Mouse (Mus musculus) c-Kit-positive CD71-positive TER-119-negative erythroid progenitor cells, embryonic 14.5 days (primary cell): ENCODE results near the gene Cytip.

ENCODE experiments used
- DNase-seq: peaks from one replicate; pipeline ENCODE4 v3.0.0-alpha.2; 2013; ENCODE audit warnings: low read depth

The Cytip gene

DNA sequence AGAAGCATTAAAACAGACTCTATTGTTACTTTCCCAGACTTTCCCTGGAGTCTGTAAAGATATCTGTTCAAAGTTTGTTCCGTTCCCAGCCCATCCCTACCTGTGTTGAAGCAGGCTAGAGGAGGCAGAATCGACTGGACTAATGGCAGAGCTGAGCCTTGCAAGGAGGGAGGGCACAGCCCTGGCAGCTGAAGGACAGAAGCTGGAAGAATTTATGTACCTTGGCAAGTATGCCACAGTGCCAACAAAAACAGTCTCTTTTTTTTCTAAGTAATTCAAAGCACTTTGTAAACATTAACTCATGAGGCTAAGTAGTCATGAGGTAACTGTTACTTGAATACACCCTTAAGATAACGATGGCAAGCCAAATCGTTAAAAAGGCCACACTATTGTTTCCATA is at the start of gene Cytip:
Cytip (minus strand) TSS at position 187 of the 400 bp plus-strand sequence.
- DNase-seq: no peak

DNA sequence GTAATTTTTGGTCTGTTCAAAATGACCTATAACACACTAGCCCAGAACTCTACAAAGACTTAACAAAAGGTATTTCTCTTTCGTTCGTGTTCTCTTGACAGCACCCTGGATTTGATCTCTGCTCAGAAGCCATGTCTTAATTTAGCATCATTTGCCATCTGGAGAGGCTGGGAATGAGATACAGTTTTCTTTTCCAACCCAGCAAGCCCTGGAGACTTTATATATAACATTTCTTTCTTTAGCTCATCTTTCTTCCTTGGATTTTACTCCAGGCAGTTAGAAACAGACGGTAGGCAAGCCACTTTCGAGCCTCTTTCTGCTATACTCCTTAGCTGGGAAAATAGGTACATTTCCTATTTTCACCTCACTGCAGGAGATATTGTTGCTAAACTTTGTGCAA is 45.3 kb upstream of the Cytip start:
- no peak for DNase-seq

DNA sequence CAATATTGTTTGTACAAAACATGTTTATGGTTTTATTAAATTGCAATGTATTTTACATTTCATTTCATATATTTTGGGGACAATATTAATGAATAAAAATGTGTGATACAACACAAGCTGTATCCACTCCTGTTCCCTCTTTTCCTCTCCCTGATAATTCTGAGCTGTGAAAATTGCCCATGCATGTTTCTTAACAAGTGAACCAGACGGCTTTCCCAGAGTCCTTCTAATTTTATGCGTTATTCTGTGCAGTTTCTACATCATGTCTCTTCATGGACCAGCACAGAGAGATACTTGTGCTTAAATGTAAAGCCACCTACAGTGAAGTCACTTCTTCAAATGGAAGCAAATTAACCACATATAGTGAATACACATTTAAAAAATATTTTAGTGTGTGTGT is 42.2 kb upstream of the Cytip start:
- no peak for DNase-seq

DNA sequence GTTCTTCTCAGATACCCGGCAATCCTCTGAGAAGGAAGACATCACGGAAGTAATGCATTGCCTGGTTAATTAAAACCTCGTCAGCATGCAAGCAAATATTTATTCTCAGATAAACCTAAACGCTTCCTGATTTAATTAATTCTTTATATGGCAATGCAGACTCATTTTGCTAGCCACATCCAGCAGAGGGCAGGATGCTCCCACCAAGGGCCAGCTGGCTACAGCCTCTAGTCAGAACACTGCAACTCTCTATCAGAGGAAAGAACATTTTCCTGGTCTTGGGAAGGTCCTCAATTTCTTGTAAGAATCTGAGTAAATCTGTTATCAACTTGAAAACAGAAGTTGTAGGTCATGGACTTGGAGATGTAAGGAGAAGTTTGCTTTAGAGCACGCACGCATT is 4.1 kb upstream of the Cytip start:
- DNase-seq: no peak

DNA sequence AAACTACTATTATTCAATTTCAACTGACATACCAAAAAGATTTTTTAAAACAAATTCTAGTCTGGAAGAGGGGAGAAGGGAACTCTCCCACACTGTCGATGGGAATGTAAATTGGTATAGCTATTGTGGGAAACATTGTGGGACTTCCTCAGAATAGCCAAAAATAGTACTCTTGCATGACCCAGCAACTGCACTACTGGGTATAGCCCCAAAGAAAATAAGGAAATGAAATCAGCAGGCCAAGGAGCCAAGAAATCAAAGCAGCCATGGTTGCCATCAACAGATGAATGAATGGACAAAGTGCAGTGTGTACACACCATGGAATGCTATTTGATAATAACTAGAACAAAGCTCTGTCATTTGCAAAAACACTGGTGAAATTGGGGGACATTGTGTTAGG is 1.5 kb upstream of the Cytip start:
- no peak for DNase-seq

DNA sequence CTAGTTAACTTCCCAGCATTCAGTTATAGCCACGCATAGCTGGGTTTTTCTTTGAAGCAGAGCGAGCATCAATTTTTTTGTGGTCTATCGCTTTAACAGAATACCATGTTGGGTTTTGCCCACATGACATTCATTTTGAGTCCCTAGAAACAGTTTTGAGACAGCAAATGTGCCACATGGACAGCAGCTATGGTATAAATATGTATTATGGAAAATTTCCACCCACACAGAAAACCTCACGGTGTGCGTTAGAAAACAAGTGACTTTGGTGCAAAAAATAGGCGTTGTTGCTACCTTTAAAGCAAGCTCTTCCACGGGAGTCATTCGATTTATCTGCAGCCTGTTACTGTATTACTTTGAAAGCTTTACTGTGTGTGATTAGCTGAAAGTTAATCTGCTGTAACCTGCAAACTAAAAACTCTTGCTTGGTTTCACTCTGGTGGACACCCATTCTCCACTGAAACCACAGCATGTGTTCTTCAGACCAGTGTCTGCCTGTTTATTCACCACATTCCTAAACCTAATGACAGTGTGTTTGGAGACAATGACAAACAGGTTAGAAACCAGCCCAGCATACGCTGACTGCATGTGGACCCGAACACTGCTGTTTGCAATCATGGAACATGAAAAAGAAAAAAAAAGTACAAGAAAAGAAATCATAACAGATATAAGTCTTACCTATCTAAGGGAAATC is 763 bp downstream of the Cytip start:
- no peak for DNase-seq

DNA sequence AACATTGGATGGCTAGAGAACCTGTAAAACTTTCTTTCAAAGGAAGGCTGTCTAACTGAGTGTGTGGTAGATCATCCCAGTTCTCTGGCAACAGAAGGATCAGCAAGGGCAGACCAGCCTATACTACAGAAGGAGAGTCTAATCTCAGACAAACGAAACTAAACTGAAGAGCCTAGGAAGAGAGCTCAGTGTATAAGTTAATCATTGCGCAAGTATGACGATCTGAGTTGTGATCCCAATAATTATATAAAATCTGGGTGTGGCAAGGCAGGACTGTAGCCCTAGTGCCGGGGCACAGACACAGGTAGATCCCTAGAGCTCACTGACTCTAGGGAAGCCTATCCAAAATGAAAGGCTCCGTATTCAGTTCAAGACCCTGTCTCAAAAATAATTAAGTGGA is 3.2 kb downstream of the Cytip start:
- DNase-seq: no peak

DNA sequence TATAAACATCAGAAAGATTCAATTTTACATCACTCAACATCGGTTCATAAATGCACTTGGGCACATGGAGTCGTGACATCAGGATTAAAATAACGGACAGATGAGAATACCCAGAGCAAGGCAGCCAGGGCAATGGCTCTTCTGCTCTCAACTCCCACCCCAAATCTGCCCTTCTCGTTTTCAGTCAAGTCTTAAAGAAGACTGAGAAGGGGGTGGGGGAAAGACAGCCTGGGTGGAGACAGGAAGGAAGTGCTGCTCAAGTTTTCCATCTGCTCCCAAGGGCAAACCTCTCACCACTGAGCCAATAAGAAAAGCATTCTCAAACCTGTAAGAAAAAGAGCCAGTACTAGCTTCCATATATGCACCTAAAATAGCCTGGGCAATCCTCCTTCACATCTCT is 5.8 kb downstream of the Cytip start:
- DNase-seq: no peak

DNA sequence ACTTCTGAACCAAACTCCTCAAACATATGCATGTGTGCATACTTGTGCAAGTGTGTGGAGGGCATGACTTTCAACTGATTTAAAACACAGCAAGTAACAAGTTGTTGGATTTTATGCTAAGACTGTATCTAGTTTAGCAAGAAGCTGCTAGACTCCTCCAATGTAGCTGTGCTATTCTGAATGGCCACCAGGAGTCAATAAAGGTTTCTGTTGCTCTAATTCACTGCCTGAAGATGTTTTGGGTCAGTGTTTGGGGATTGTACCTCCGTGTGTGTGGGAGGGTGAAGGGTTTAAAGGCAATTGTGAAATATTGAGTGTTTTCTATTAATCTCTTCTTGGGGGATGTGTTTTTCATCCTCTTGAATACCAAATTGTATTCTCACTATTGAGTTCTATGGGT is 6.4 kb downstream of the Cytip start:
- no peak for DNase-seq

DNA sequence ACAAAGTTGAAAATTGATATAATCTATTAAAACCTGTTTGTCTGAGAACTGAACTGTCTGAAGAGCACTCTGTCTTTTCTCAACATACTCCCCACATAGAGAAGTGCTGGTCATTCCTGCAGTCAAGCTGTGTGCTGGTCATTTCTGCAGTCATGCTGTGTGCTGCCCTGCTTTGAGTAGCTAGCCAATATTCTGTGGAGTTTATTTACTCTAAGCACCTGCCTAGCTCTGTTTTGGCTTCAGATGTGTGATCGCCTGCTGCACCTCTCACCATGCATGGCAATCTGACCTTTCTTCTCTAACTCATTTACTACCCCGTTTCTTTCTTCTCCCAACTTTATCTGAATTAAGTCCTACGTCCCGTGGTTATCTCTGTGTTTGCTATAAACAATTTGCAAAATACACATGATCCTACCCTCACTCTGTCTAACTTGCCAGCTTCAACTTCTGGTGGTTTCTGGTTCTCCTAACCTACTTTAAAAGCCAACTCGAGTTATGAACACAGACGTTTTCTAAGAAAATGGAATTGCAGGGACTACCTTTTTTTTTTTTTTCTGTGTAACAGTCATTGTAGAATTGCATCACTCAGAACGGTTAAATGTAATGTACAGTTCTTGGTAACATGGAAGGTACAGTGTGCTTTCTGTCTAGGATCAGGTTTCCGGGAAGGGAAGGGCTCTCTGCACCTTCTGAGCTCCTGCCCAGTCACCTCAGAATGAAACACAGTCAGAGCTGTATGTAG is 7.9 kb downstream of the Cytip start:
- DNase-seq: no peak

DNA sequence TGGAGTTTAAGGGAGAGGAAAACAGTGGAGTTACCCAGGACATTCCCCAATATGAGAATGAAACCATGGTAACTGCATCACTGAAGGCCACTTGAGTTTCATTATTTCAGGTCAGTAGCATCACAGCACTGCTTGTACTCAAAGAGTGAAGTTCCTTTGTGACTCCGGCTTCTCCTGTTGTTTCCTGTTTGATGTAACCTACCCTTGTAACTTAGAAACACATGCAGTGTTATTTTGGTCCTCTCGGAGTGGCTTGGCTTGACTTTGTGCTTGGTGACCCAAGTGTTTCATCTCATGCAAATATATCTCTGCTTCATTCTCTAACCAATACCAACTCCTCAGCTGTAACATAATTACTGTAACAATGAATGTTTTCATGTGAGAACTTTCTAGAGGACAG is 11.1 kb downstream of the Cytip start:
- DNase-seq: no peak

DNA sequence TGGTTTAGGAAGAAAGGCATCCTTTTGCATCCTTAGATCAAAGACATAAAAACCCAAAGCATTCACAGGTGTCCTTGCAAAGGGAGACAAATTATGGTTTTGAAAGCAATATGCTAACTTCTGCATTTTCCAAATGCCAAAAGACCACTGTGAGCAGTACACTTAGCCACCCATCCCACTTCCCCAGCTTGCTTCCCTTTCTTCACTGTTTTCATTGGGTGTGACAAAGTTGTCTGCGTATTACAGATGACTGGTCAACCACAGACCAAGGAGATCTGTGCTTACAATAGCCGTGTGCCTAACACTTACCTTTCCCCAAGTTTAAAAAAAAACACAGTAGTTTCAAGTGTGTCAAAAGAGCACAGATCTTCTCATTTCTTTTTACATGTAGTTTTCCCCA is 11.7 kb downstream of the Cytip start:
- DNase-seq: no peak

DNA sequence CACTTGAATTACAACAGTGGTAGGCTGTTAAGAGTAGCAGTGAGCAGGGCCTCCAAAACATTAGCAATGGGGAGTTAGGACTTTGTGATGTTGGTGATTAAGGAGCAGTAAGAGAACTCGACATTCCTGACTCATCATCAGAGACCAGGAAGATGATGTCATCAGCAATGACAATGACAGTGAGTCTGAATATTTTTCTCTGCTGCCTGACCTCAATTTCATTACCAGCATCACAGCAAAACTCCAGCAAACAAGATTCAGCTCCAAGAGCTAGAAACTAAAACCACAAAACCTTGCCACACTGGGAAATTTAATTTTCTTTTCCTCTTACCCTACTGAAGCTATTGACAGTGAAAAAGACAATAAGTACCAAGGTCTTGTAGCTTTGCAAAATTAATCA is 14.6 kb downstream of the Cytip start:
- no peak for DNase-seq

DNA sequence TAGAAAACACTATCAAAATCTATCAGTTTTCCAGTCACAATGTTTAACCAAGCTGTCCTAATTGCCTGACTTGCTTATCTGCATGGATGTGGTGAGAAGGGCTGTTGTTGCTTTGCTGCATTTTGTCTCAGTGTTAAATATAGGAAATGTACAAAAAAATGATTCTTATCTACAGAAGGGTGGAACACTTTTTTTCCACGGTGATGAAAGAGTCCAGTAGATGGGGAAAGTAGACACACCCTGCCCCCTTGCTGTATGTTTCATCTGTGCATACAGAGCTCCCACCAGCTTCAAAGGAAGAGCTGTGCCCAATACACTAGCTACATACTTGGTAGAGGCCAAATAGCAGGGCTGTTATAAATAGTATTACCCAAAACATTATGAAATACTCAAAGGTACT is 16.3 kb downstream of the Cytip start:
- DNase-seq: no peak

DNA sequence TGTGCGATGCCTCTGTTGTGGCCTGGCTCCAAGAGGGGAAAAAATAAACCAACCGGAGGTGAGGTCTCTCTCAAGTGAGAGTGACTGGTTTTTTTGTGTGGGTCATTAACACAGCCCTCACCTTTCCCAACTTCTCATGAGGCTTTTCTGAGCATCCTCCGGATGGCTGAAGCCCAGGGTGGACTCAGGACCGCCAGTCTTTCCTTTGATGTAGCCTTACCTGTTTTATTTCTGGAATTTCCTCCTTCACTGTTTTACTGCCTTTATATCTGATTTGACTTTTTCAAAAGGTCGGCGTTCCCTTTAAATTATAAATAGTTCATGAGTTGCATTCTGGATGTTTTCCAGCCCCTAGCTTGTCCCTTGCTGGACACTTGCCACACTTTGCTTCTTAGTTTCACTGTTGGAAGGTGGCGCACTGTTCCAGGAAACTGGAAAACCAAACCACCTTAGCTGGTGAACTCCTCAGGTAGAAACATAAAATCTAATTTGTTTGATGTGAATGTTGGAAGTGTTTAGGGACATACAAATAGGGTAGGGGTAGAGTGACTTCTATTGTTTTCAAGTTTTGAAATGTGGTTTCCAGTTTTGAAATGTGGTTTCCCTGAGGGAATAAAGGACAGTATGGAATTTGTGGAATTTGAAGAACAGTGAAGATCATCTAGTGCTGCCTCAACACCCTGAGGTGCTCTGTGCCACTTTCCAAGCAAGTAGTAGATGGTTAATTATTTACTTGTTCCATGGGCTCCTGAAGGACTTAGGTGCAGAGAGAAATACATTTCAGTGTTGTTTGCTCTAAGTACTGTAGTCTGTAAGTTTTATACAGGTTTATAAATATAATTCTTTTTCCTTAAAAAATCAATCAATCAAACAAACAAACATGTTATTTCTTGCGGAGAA is 19.7 kb downstream of the Cytip start:
- no peak for DNase-seq

DNA sequence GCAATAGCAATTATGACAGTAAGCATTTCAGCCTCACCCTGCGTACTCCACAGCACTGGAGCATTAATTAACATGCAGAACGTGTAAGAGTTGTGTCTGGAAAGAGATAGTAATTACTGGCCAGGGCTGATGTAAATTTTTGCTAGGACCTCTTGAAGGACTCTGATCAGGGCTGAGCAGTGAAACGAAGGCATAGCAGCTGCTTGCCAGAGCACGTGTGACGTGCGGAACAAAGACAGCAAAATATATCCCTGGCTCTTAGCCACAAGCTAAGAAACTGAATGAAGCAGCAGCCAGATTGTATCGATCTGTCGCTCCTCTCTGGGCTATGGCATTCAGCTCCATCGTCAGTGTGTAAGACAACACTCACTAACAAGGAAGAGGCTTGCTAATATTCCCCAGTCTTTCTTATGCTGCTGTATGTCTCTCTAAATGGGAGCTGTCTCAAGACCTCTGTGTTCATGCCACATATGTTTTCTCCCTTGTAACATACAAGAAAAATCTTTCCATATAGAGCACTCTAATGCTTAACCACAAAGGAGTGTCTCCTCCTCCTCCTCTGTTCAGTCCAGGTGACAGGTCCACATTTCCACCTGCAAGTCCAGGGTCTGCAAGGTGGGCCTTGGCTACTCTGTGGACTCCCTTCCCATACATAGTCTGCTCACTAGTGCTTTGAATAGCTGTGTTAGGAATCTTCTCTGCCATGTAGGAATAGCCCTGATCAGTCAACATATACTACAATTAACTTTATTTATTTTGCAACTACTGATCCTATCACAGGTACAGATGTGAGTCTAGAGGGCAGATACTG is 20.7 kb downstream of the Cytip start:
- no peak for DNase-seq

DNA sequence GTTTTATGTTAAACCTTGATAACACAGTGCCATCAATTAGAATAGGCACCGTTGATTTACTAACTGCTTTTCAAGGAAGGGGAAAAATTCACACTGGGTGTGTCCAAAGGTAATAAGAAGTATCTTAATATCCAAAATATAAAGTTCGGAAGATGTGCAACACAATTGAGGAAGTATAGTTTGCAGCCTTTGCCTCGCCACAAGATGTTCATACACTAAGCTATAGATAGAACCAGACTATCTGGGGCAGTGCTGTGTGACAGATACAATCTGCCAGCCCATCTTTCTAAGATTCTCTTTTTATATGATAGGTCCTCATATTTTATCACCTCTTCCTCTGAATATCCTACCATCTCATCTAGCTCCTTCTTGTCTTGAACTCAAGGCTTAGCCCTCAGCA is 22.4 kb downstream of the Cytip start:
- no peak for DNase-seq

DNA sequence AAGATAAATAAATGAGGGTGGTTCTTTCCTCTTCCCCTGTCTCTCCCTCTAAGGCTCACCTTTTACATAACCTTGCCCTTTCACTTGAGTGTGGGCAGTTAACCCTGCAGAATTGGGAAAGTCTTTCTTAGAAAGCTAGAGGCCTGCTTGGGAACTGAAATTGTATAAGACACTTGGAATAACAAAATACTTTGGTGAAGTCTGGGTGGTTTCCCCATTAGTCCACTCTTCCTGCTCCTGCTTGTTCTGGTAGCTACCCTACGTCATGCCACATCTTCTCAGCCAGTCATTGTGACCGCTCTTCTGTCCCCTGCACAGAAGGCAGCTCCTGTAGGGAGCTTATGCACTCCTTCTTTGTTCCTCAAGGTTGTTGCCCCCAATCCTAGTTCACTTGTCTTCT is 26.2 kb downstream of the Cytip start:
- no peak for DNase-seq

DNA sequence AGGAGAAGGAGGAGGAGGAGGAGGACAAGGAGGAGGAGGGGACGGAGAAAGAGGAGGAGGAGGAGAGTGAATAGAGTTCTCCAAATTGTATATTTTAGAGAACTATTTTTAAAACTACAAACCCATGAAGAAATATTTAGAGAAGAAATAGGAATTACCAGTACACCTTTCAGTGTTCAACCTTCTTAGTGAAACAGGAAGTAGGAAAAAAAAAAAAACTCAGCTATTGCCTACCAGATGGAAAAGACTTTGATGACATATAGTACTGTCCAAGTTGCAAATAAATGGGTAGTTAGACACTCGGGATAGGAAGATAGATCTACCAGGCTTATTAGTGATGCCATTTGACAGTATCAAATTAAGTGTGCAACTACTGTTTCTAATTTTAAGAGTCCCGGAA is 27.7 kb downstream of the Cytip start:
- no peak for DNase-seq

DNA sequence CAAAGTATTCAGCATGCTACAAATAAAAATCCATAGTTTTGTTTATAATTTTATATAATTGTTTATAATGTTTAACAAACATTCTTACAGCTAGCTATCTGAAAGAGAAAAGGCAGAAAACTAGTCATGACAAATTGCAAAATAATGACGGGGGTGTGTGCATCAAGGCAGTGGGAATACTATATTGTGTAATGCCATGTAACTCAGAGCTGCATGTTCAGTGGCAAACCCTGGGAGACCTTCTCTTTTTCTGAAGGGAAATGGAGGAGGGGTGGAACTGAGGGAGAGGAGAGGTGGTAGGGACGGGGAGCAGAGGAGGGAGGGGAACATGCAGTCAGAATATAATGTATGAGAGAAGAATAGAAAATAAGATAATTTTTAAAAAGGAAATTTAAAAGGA is 28.6 kb downstream of the Cytip start:
- no peak for DNase-seq

DNA sequence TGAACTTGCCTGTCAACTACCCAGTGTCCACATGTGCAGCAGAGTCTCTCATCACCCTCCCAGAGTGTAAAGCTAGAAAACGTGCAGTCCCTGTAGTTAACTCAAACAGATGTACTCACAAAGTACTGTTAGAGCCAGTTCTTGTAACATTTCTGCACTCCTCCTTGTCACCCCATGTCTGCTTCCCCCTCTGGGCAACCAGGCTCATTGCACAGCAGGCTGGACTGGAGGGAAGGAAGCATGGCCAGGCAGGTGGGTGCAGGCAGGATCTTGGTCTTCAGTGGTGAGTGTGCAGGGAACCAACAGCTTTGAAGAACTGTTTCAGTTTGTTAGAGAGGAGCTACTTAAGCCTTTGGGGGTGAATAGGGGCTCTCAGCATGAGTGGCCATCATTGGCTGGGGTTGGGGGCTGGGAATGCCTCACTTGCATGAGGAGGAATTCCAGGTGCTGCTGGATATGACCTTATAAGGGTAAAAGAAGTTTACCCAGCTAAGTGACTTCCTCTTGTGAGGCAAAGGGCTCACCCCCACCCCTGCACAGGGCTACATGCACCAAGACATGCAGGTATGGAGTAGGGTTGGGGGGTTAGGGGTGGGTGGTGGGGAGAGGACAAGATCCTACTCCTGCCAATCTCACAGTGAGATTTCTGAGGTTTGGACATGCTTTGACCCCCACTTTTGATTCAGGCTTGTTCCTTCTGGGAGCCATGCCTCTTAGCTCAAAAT is 31.7 kb downstream of the Cytip start:
- DNase-seq: no peak
